Mouse (Mus musculus) olfactory bulb, adult 2 months (tissue): ENCODE data around the gene Shisa8.

Source experiments
- CTCF ChIP-seq: fragments of 200-500 bp; IDR thresholded peaks from 2 replicates; pipeline ENCODE4 v1.5.1; 2012; ENCODE audit warnings: low read depth, mild to moderate bottlenecking, low read length, moderate library complexity; ENCODE audit not compliant: insufficient read depth
- POLR2A ChIP-seq: fragments of 200-500 bp; IDR thresholded peaks from 2 replicates; pipeline ENCODE4 v1.6.1; 2012; ENCODE audit warnings: mild to moderate bottlenecking, low read depth, low read length, moderate library complexity; ENCODE audit not compliant: insufficient read depth

DNA sequence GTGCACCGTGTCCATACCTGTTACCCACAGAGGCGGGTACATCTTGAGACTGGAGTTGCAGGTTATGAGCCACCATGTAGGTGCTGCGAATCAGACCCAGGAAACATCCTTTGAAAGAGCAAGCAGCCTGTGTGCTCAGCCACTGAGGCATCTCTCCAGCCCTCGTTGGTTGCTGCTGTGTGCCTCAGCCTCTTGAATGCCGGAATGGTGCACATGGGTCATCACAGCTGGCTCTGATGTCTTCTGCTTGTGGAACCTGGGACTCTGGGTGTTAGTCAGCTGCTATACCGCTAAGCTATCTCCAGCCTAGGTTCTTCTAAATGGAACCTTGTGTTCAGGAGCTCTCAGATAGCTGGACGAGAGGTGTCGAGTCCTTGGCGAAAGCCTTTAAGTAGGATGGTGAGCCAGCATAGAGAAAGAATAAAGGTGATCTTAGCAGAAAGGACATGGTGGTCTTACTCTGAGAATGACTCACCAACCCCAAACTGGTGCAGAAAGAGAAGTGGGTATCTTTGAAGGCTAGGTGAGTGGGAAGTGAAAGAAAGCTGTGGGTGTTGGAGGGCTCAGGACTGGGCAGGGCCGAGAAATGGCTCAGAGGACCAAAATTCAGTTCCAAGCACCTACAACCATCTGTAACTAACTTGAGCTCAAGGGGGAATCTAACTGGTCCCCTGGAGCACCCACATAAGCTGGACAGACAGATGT is 49.1 kb downstream of the Shisa8 start:
- TF ChIP-seq POLR2A (no peak), CTCF (no peak)
